Mouse (Mus musculus) gastrocnemius, postnatal 4 days (tissue): ENCODE data around the gene Apom. TPM values are rescaled to one million over a fixed set of nuclear protein-coding genes. Genes with fewer than 3 reads are reported as not detected.

ENCODE experiments used
- DNase-seq, 2 experiments: peaks; one replicate each; pipeline ENCODE4 v3.0.0; 2021 to 2022; ENCODE audit warnings: low spot score in 2 of 2, mixed read lengths in 2 of 2
- total RNA-seq, 2 experiments: library from RNA; stranded (reverse); gene quantifications; 2 replicates each; pipeline ENCODE4 v1.2.3; 2021

The Apom gene
- total RNA-seq, 2 experiments from 2014 or later = 1.2 TPM; not detected in 1

GRCm38 (mm10) chr17:35159638-35160037 lies 27.8 kb upstream of the Apom start:
- DNase-seq = no peak

GRCm38 (mm10) chr17:35158850-35159593 lies 27.2 kb upstream of the Apom start:
- no peak for DNase-seq

GRCm38 (mm10) chr17:35157661-35158175 lies 25.9 kb upstream of the Apom start:
- DNase-seq = no peak

- DNase-seq = no peak
Observed at GRCm38 (mm10) chr17:35157254-35157653, 25.4 kb upstream of the Apom start.

- no peak for DNase-seq
Observed at GRCm38 (mm10) chr17:35156461-35157200, 24.8 kb upstream of the Apom start.

- no peak for DNase-seq
Observed at GRCm38 (mm10) chr17:35155451-35155850, 23.6 kb upstream of the Apom start.

GRCm38 (mm10) chr17:35154616-35155015 lies 22.8 kb upstream of the Apom start:
- DNase-seq = no peak

- no peak for DNase-seq
Observed at GRCm38 (mm10) chr17:35153931-35154330, 22.1 kb upstream of the Apom start.

GRCm38 (mm10) chr17:35153077-35153476 lies 21.2 kb upstream of the Apom start:
- no peak for DNase-seq

- DNase-seq = no peak
Observed at GRCm38 (mm10) chr17:35152121-35152520, 20.3 kb upstream of the Apom start.

GRCm38 (mm10) chr17:35147922-35148639 lies 16.2 kb upstream of the Apom start:
- DNase-seq = no peak

- no peak for DNase-seq
Observed at GRCm38 (mm10) chr17:35147348-35147747, 15.5 kb upstream of the Apom start.

- no peak for DNase-seq
Observed at GRCm38 (mm10) chr17:35146139-35146538, 14.3 kb upstream of the Apom start.

GRCm38 (mm10) chr17:35141971-35142370 lies 10.1 kb upstream of the Apom start:
- DNase-seq = no peak

- no peak for DNase-seq
Observed at GRCm38 (mm10) chr17:35140490-35140996, 8.7 kb upstream of the Apom start.

GRCm38 (mm10) chr17:35139269-35139668 lies 7.4 kb upstream of the Apom start:
- DNase-seq = no peak

- DNase-seq = no peak
Observed at GRCm38 (mm10) chr17:35135591-35136320, 3.9 kb upstream of the Apom start.

GRCm38 (mm10) chr17:35134801-35135590 lies 3.1 kb upstream of the Apom start, which contains the start of gene Bag6:
Gene Bag6, plus strand, starts transcription at chr17:35135178.
- DNase-seq = peak; percentile 93 to 96

- DNase-seq = no peak
Observed at GRCm38 (mm10) chr17:35133517-35133916, 1.7 kb upstream of the Apom start.

GRCm38 (mm10) chr17:35132174-35132560 lies 317 bp upstream of the Apom start:
- no peak for DNase-seq
